Mouse (Mus musculus) limb, embryonic 10.5 days (tissue): Measurements from ENCODE around the gene Btnl2. TPM values are rescaled to one million over a fixed set of nuclear protein-coding genes. Genes with fewer than 3 reads are reported as not detected.

ENCODE experiments used
- DNase-seq: peaks from one replicate; pipeline ENCODE4 v3.0.0-alpha.2; 2017; ENCODE audit warnings: low spot score
- H3K27ac ChIP-seq: fragments of 300-500 bp; sonication (generic); 2 replicates; pipeline ENCODE4 v1.5.1; 2016; ENCODE audit warnings: mild to moderate bottlenecking
- H3K27me3 ChIP-seq: fragments of 300-500 bp; sonication (generic); 2 replicates; pipeline ENCODE4 v1.6.1; 2016; ENCODE audit warnings: low read depth, mild to moderate bottlenecking; ENCODE audit not compliant: poor library complexity, severe bottlenecking
- H3K36me3 ChIP-seq: fragments of 300-500 bp; sonication (generic); 2 replicates; pipeline ENCODE4 v1.6.1; 2016; ENCODE audit warnings: mild to moderate bottlenecking, moderate library complexity
- H3K4me1 ChIP-seq: fragments of 300-500 bp; sonication (generic); 2 replicates; pipeline ENCODE4 v1.6.1; 2016
- H3K4me3 ChIP-seq: fragments of 300-500 bp; sonication (generic); 2 replicates; pipeline ENCODE4 v1.5.1; 2016; ENCODE audit warnings: mild to moderate bottlenecking, moderate library complexity
- H3K9me3 ChIP-seq: fragments of 300-500 bp; sonication (generic); replicated peaks from 2 replicates; pipeline ENCODE4 v1.6.1; 2016; ENCODE audit warnings: mild to moderate bottlenecking
- WGBS: fragments of 180-500 bp; shearing (Covaris S2); methylation state at CpG from one replicate; pipeline ENCODE4 v1.1.7; 2016; 5-methylcytosine and 5-hydroxymethylcytosine counted together
- polyA plus RNA-seq: library from polyadenylated mRNA; unstranded; fragments of >200 nt; fragmentation: Nextera tagmentation; extraction: Ambion mirVana; gene quantifications from 2 replicates; pipeline ENCODE4 v1.2.1, GENCODE M21; 2016

The Btnl2 gene
- polyA plus RNA-seq, 1 experiment from 2014 or later, result not detected

- peaks cover 5% of the 10 kb centered on the region; the same call in 1 of the 2 replicates for H3K4me1 ChIP-seq
- peak overlapping the region; percentile 50; the same call in 1 of the 2 replicates for H3K4me3 ChIP-seq
- peaks cover 13% of the 10 kb centered on the region for H3K27me3 ChIP-seq
- DNase-seq, result no peak
- no peaks in the 10 kb centered on the region for H3K36me3 ChIP-seq
- no peak overlapping the region for H3K27ac ChIP-seq
- no peaks in the 10 kb centered on the region for H3K9me3 ChIP-seq
- WGBS, result 75% methylated on average over 7 of the region's 7 CpGs
Observed at GRCm38 (mm10) chr17:34391507-34391906, 36.9 kb downstream of the Btnl2 start.

DNA sequence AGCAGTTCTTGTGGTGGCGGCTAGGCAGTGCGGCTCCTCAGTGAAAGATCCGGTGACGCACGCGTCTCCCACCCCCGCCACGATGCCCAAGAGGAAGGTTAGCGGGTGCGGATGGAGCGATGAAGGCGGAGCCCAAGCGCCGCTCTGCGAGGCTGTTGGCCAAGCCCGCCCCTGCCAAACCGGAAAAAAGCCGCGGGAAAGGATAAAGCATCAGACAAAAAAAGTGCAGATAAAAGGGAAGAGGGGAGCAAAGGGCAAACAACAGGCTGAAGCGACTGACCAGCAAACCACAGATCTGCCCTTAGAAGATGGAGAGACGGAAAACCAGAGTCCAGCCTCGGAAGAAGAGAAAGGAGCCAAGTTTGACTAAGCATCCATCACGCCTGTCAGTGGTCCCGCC, 37.7 kb downstream of the Btnl2 start:
- H3K27me3 ChIP-seq, result peaks cover 13% of the 10 kb centered on the region
- H3K4me3 ChIP-seq, result peak overlapping the region; percentile 50
- WGBS, result 5% methylated on average over 24 of the region's 24 CpGs
- no peaks in the 10 kb centered on the region for H3K9me3 ChIP-seq
- no peaks in the 10 kb centered on the region for H3K36me3 ChIP-seq
- H3K27ac ChIP-seq, result peak overlapping the region; percentile 56
- peak; percentile 68 for DNase-seq
- H3K4me1 ChIP-seq, result peaks cover 5% of the 10 kb centered on the region; the same call in 1 of the 2 replicates

GRCm38 (mm10) chr17:34397357-34397756, 42.7 kb downstream of the Btnl2 start:
- WGBS, result 71% methylated on average over 5 of the region's 5 CpGs
- Histone ChIP-seq H3K27me3 (no peaks in the 10 kb centered on the region; the same call in 1 of the 2 replicates), H3K36me3 (no peaks in the 10 kb centered on the region), H3K4me1 (peaks cover 5% of the 10 kb centered on the region; the same call in 1 of the 2 replicates), H3K9me3 (no peaks in the 10 kb centered on the region), H3K4me3 (no peak overlapping the region), H3K27ac (no peak overlapping the region)
- DNase-seq, result no peak

DNA sequence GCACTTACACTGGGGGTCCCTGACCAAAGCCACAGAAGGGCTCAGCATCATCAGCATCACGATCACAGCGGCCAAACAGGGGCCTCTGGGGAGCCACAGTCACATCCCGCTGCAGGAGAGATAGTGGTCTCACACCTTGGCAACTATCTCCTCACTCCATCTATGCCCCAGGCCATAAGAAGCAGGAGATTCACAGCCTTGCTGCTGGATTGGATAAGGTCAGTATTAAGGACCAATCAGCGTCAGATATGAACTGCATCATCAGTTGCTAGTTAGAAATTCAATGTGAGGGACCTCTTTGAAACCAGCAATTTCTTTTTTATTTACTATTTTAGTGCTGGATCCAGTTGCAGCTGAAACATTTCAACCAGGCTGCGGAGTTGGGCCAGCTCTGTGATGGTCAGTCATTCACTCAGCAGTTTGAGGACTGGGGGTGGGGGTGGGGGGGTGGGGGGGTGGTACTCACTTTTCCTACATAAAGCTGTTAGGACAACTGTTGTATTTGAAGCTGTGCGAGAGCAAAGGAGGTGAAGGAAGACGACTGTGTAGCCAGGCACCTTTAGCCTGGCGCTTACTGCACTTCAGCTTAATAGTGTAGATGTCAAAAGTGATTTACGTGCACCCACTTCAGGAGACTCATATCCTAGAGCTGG, 43.6 kb downstream of the Btnl2 start:
- Histone ChIP-seq H3K27me3 (no peaks in the 10 kb centered on the region; the same call in 1 of the 2 replicates), H3K27ac (peak overlapping the region; percentile 92), H3K4me3 (peak overlapping the region; percentile 67), H3K4me1 (peaks cover 5% of the 10 kb centered on the region; the same call in 1 of the 2 replicates), H3K36me3 (no peaks in the 10 kb centered on the region), H3K9me3 (no peaks in the 10 kb centered on the region)
- 10% methylated on average over 9 of the region's 9 CpGs for WGBS
- no peak for DNase-seq

DNA sequence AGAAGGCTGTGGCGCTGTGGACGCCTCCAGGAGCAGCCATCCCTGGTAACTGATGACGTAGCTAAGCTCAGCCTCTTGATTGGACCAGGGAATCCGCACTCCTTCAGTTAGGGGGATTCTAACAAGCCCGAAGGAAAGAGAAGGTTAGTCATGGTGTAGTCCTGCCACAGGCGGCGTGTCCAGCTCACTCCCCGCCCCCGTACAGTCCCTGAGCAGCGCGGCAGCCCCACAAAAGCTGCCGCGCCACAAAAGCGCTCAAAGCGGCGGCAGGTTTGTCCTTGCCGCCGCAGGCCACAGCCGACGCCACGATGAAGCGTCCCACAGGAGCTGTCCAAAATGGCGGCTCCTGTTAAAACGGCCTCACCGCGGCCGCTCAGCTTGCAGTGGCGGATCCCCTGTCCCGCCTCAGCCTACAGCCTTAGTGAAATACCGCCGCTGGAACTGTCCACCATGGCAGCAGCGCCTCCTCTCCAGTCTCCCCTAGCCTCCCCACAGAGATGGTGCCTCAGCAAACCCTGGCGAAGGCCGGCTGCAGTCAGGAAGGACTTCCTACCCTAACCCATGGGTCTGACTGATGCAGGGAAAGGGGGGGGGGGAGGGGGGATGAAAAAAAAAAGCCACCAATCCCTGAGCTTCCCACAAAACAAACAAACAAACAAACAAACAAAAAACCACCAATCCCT, 44.2 kb downstream of the Btnl2 start, which contains the start of gene BC051142:
Gene BC051142 (plus strand): TSS at position 110 of the 683 bp plus-strand sequence.
- Histone ChIP-seq H3K4me1 (peaks cover 5% of the 10 kb centered on the region; the same call in 1 of the 2 replicates), H3K36me3 (no peaks in the 10 kb centered on the region), H3K27ac (peak within 1 kb of the TSS; percentile 92), H3K27me3 (no peaks in the 10 kb centered on the region; the same call in 1 of the 2 replicates), H3K9me3 (no peaks in the 10 kb centered on the region), H3K4me3 (peak within 1 kb of the TSS; percentile 67)
- peak; percentile 81 for DNase-seq
- whole genome bisulfite sequencing, result 2% methylated on average over 34 of the region's 34 CpGs

DNA sequence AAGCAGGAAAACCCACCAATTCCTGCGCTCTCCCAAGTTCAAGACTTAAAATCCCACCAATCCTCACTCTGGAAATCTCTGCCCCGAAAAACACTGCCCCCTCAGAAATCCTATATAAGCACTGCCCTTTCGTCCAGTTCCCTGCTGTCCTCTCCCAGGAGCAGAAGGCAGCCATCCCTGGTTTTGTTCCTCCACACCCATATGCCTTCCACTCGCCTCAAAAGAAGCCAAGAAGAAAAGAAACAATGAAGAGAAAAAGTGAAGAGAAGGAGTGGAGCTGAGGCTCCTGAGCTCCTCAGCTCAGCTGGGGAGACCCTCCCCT, 44.7 kb downstream of the Btnl2 start:
- Histone ChIP-seq H3K36me3 (no peaks in the 10 kb centered on the region), H3K4me1 (peaks cover 5% of the 10 kb centered on the region; the same call in 1 of the 2 replicates), H3K4me3 (peak overlapping the region; percentile 67), H3K27ac (peak overlapping the region; percentile 92; the same call in 1 of the 2 replicates), H3K27me3 (no peaks in the 10 kb centered on the region; the same call in 1 of the 2 replicates), H3K9me3 (no peaks in the 10 kb centered on the region)
- no peak for DNase-seq
- 53% methylated on average over 4 of the region's 4 CpGs for WGBS

GRCm38 (mm10) chr17:34411117-34411516, 56.5 kb downstream of the Btnl2 start:
- Histone ChIP-seq H3K27ac (no peak overlapping the region), H3K36me3 (no peaks in the 10 kb centered on the region), H3K9me3 (no peaks in the 10 kb centered on the region), H3K4me1 (no peaks in the 10 kb centered on the region), H3K27me3 (no peaks in the 10 kb centered on the region), H3K4me3 (no peak overlapping the region)
- peak; percentile 68 for DNase-seq
- WGBS, result 24% methylated on average over 6 of the region's 6 CpGs

Other genes starting within 250 kb of the Btnl2 start
- gene H2-DMa, start 235.3 kb upstream of the Btnl2 start, polyA plus RNA-seq, result 4.2 and 5.3 TPM in 2 replicates
- gene Brd2, start 232.2 kb upstream of the Btnl2 start, polyA plus RNA-seq, result 140 and 145 TPM in 2 replicates
- 0.18 and 0.40 TPM in 2 replicates for gene H2-DMb2, start 211.5 kb upstream of the Btnl2 start, polyA plus RNA-seq
- gene H2-DMb1, start 201.8 kb upstream of the Btnl2 start, polyA plus RNA-seq, result 0.18 and 0.51 TPM in 2 replicates
- 1.6 and 3.2 TPM in 2 replicates for gene Tap1, start 167.3 kb upstream of the Btnl2 start, polyA plus RNA-seq
- 0.78 and 1.1 TPM in 2 replicates for gene Psmb9, start 167.1 kb upstream of the Btnl2 start, polyA plus RNA-seq
- 0.74 and 0.87 TPM in 2 replicates for gene Psmb8, start 157.1 kb upstream of the Btnl2 start, polyA plus RNA-seq
- gene Tap2, start 151.3 kb upstream of the Btnl2 start, polyA plus RNA-seq, result 0.49 and 0.61 TPM in 2 replicates
- not detected in 2 replicates for gene H2-Ob, start 115.9 kb upstream of the Btnl2 start, polyA plus RNA-seq
- 6.7 and 9.9 TPM in 2 replicates for gene H2-Ab1, start 97.1 kb upstream of the Btnl2 start, polyA plus RNA-seq
- gene H2-Aa, start 67.0 kb upstream of the Btnl2 start, polyA plus RNA-seq, result not detected in 2 replicates
- gene H2-Eb1, start 49.0 kb upstream of the Btnl2 start, polyA plus RNA-seq, result 0.80 and 0.83 TPM in 2 replicates
- gene H2-Eb2, start 29.2 kb upstream of the Btnl2 start, polyA plus RNA-seq, result not detected in 2 replicates
- not detected in 2 replicates for gene Btnl1, start 22.3 kb downstream of the Btnl2 start, polyA plus RNA-seq
- 0.53 and 1.3 TPM in 2 replicates for gene BC051142, start 44.0 kb downstream of the Btnl2 start, polyA plus RNA-seq
- not detected in 2 replicates for gene Btnl4, start 122.5 kb downstream of the Btnl2 start, polyA plus RNA-seq
- gene Btnl6, start 162.5 kb downstream of the Btnl2 start, polyA plus RNA-seq, result not detected in 2 replicates
- gene Notch4, start 209.4 kb downstream of the Btnl2 start, polyA plus RNA-seq, result 6.4 and 8.2 TPM in 2 replicates
- gene Gpsm3, start 235.0 kb downstream of the Btnl2 start, polyA plus RNA-seq, result 4.8 and 10.5 TPM in 2 replicates
- 19.9 and 22.5 TPM in 2 replicates for gene Pbx2, start 236.4 kb downstream of the Btnl2 start, polyA plus RNA-seq
- 2.6 and 3.6 TPM in 2 replicates for gene Ager, start 243.0 kb downstream of the Btnl2 start, polyA plus RNA-seq
- 149 and 162 TPM in 2 replicates for gene Rnf5, start 248.9 kb downstream of the Btnl2 start, polyA plus RNA-seq
- gene Agpat1, start 249.4 kb downstream of the Btnl2 start, polyA plus RNA-seq, result 51.0 and 55.6 TPM in 2 replicates